Mouse (Mus musculus): ENCODE measurements at regions not wholly inside any gene's neighbourhood (a gene's known extent, or its start where the extent isn't known, plus 50 kb on each side); places are given as distances from the start of the nearest gene placed in this dataset.

DNA sequence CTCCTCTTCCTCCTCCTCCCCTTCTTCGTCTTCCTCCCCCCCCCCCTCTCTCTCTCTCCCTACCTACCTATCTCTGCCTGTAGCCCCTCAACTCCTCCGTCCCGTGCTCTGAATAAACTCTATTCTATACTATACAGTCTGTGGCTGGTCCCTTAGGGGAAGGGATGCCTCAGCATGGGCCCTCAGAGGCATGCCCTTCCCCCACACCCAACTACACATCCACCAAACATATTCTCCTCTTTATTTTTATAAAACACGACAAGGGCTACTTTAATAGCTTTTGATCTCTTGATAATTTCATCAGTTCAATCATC lies 206.2 kb upstream of the Phyhipl start:
- TF ChIP-seq POLR2A (IDR thresholded peaks at IDR 0.05; ENCODE audit: insufficient read length, low read depth): no peak
- TF ChIP-seq MAX (IDR thresholded peaks at IDR 0.05; ENCODE audit: low read depth): no peak
- TF ChIP-seq CEBPB (IDR thresholded peaks at IDR 0.05; ENCODE audit: insufficient read depth, poor library complexity, severe bottlenecking): no peak
- TF ChIP-seq POLR2AphosphoS2 (IDR thresholded peaks at IDR 0.05; ENCODE audit: insufficient read length, low read depth): no peak
- no peak for TF ChIP-seq TCF12 (IDR thresholded peaks at IDR 0.05; ENCODE audit: insufficient read depth, poor library complexity, severe bottlenecking)
- no peak for TF ChIP-seq USF1 (IDR thresholded peaks at IDR 0.05; ENCODE audit: low read depth)
- no peak for TF ChIP-seq TCF3 (IDR thresholded peaks at IDR 0.05; ENCODE audit: insufficient read length, low read depth)
- no peak for TF ChIP-seq E2F4 (IDR thresholded peaks at IDR 0.05; ENCODE audit: insufficient read depth)
- TF ChIP-seq MYOD1 (IDR thresholded peaks at IDR 0.05; ENCODE audit: control insufficient read depth in 1 of 3, insufficient read length in 2 of 3, low read depth in 2 of 3): no peak
